Mouse (Mus musculus): ENCODE results near the gene Sim2.

GRCm38 (mm10) chr16:94134218-94134617 is 49.5 kb downstream of the Sim2 start:
- TF ChIP-seq CTCF (IDR thresholded peaks at IDR 0.05; ENCODE audit: low read depth, low read length) (no peak), POLR2A (IDR thresholded peaks at IDR 0.05; ENCODE audit: insufficient read depth, low read length) (no peak), EP300 (IDR thresholded peaks at IDR 0.05; ENCODE audit: insufficient read depth, low read depth, low read length) (no peak)
